Mouse (Mus musculus) hindbrain, postnatal 0 days (tissue): Measurements from ENCODE around the gene Hsd17b12. TPM values are rescaled to one million over a fixed set of nuclear protein-coding genes. Genes with fewer than 3 reads are reported as not detected.

Experiments
- ATAC-seq: fragments of 200-750 bp; cut with Nextera tagmentation; 2 replicates; pipeline ENCODE4 v1.8.0; 2017; ENCODE audit warnings: mild to moderate bottlenecking, moderate TSS enrichment, moderate library complexity
- DNase-seq: peaks from one replicate; pipeline ENCODE4 v3.0.0-alpha.2; 2015; ENCODE audit warnings: low spot score
- H3K27ac ChIP-seq: fragments of 300-500 bp; sonication (generic); 2 replicates; pipeline ENCODE4 v1.5.1; 2014; ENCODE audit warnings: mild to moderate bottlenecking
- H3K27me3 ChIP-seq: fragments of 300-500 bp; sonication (generic); 2 replicates; pipeline ENCODE4 v1.6.1; 2014; ENCODE audit warnings: low read length, mixed read lengths; ENCODE audit not compliant: insufficient read depth
- H3K36me3 ChIP-seq: fragments of 300-500 bp; sonication (generic); 2 replicates; pipeline ENCODE4 v1.6.1; 2014; ENCODE audit warnings: low read length, mixed read lengths; ENCODE audit not compliant: insufficient read depth
- H3K4me1 ChIP-seq: fragments of 300-500 bp; sonication (generic); 2 replicates; pipeline ENCODE4 v1.6.1; 2014; ENCODE audit warnings: antibody characterized with exemption, low read length, mixed read lengths; ENCODE audit not compliant: insufficient read depth
- H3K4me2 ChIP-seq: fragments of 300-500 bp; sonication (generic); 2 replicates; pipeline ENCODE4 v1.6.1; 2014; ENCODE audit warnings: low read depth, mild to moderate bottlenecking, low read length, moderate library complexity, mixed read lengths
- H3K4me3 ChIP-seq: fragments of 300-500 bp; sonication (generic); 2 replicates; pipeline ENCODE4 v1.5.1; 2014; ENCODE audit warnings: low read length
- H3K9ac ChIP-seq: fragments of 300-500 bp; sonication (generic); replicated peaks from 2 replicates; pipeline ENCODE4 v1.6.1; 2014; ENCODE audit warnings: mild to moderate bottlenecking, low read length, moderate library complexity, mixed read lengths
- H3K9me3 ChIP-seq: fragments of 300-500 bp; sonication (generic); 2 replicates; pipeline ENCODE4 v1.6.1; 2016; ENCODE audit warnings: low read length, mixed read lengths
- CTCF ChIP-seq: IDR thresholded peaks from 2 replicates; pipeline ENCODE4 v1.5.1; 2016; ENCODE audit warnings: antibody characterized with exemption, control low read depth, low read depth
- WGBS: fragments of 180-500 bp; shearing (Covaris S2); extraction: QIAGEN DNeasy Blood & Tissue Kit; methylation state at CpG from one replicate; pipeline ENCODE4 v1.1.7; 2014; 5-methylcytosine and 5-hydroxymethylcytosine counted together
- polyA plus RNA-seq: library from polyadenylated mRNA; unstranded; fragments of >200 nt; fragmentation: Nextera tagmentation; extraction: Ambion mirVana; gene quantifications from 2 replicates; pipeline ENCODE4 v1.2.1, GENCODE M21; 2015
- total RNA-seq: library from RNA; depleted of rRNA; stranded (reverse); fragments of >200 nt; gene quantifications from 2 replicates; pipeline ENCODE4 v1.2.3, GENCODE M21; 2014; rRNA removed

The Hsd17b12 gene
- 50.9 and 55.5 TPM in 2 replicates for total RNA-seq
- 154 and 162 TPM in 2 replicates for polyA plus RNA-seq

- peak within 1 kb of the TSS; percentile 90 for H3K27ac ChIP-seq
- peak; percentile 30 for TF ChIP-seq CTCF
- under 1% methylated on average over 69 of the region's 69 CpGs for WGBS
- no peaks in the 10 kb centered on the region for H3K36me3 ChIP-seq
- H3K4me1 ChIP-seq: peaks cover 8% of the 10 kb centered on the region; the same call in 1 of the 2 replicates
- peak; percentile 100 for DNase-seq
- ATAC-seq: peak; percentile 100
- H3K4me2 ChIP-seq: peak within 1 kb of the TSS; percentile 83
- H3K9me3 ChIP-seq: no peaks in the 10 kb centered on the region
- peak within 1 kb of the TSS; percentile 96 for H3K4me3 ChIP-seq
- H3K27me3 ChIP-seq: no peaks in the 10 kb centered on the region
- peak within 1 kb of the TSS; percentile 84 for H3K9ac ChIP-seq
Observed at GRCm38 (mm10) chr2:94157592-94158519, at the start of gene Hsd17b12. TSS of gene Hsd17b12 (minus strand) at chr2:94157964.

DNA sequence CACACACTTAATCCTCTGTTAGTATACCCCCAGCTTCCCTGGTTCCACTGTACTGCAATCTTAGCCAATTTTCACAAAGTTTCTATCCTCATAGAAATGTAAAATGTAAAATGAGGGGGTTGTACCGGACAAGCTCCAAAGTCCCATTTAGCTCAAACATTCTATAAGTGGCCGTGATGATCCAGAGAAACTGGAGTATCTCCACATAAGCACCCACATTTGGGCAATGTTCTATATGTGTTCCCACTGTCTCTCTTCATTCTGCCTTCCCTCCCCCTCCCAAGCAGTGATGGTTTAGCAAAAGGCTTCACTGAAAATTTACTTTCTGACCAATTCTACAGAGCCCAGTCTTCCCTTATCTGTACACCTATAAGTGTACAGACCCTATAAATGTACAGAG, 27.1 kb upstream of the Hsd17b12 start:
- ATAC-seq: no peak
- Histone ChIP-seq H3K4me3 (no peak overlapping the region), H3K36me3 (no peaks in the 10 kb centered on the region), H3K27me3 (no peaks in the 10 kb centered on the region), H3K9me3 (no peaks in the 10 kb centered on the region), H3K9ac (no peak overlapping the region), H3K4me2 (no peak overlapping the region), H3K27ac (no peak overlapping the region), H3K4me1 (no peaks in the 10 kb centered on the region)
- no peak for DNase-seq
- 80% methylated on average over 2 of the region's 2 CpGs for WGBS
- TF ChIP-seq CTCF: no peak

- ATAC-seq: no peak
- no peak for DNase-seq
- Histone ChIP-seq H3K9me3 (no peaks in the 10 kb centered on the region), H3K36me3 (no peaks in the 10 kb centered on the region), H3K27me3 (no peaks in the 10 kb centered on the region), H3K4me3 (no peak overlapping the region), H3K27ac (no peak overlapping the region), H3K4me1 (no peaks in the 10 kb centered on the region), H3K4me2 (no peak overlapping the region), H3K9ac (no peak overlapping the region)
- 5% methylated on average over 6 of the region's 6 CpGs for WGBS
- no peak for TF ChIP-seq CTCF
Observed at GRCm38 (mm10) chr2:94184142-94184541, 26.4 kb upstream of the Hsd17b12 start.

DNA sequence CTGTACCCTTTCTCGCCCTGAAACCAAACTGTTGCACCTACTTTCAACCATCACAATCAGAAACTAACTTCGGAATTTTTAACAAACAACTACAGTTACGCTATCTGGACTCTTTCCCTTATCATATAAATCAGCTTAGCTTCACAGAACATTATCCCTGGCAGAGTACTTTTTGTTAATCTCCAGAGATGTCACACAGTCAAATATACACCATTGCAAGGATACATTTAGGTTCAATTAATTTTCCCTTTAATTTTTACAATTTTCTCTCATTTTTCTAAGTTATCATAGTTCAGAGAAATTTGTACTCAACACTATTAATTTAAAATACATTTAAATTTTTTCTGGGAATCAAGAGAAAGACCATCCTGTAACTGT, 21.3 kb upstream of the Hsd17b12 start:
- ATAC-seq (peak; percentile 57), DNase-seq (no peak)
- Histone ChIP-seq H3K36me3 (no peaks in the 10 kb centered on the region), H3K9ac (no peak overlapping the region), H3K27ac (no peak overlapping the region), H3K4me3 (peak overlapping the region; percentile 79), H3K4me1 (peaks cover 6% of the 10 kb centered on the region; the same call in 1 of the 2 replicates), H3K9me3 (no peaks in the 10 kb centered on the region), H3K27me3 (no peaks in the 10 kb centered on the region), H3K4me2 (peak overlapping the region; percentile 94)
- TF ChIP-seq CTCF: no peak
- 2% methylated on average over 3 of the region's 3 CpGs for WGBS

GRCm38 (mm10) chr2:94178321-94179029, 20.7 kb upstream of the Hsd17b12 start:
- H3K27me3 ChIP-seq: no peaks in the 10 kb centered on the region
- H3K36me3 ChIP-seq: no peaks in the 10 kb centered on the region
- ATAC-seq: peak; percentile 98
- H3K27ac ChIP-seq: peak overlapping the region; percentile 41; the same call in 1 of the 2 replicates
- peak; percentile 95 for DNase-seq
- peak overlapping the region; percentile 79 for H3K4me3 ChIP-seq
- peaks cover 6% of the 10 kb centered on the region; the same call in 1 of the 2 replicates for H3K4me1 ChIP-seq
- 1% methylated on average over 22 of the region's 22 CpGs for WGBS
- TF ChIP-seq CTCF: no peak
- no peaks in the 10 kb centered on the region for H3K9me3 ChIP-seq
- peak overlapping the region; percentile 77 for H3K9ac ChIP-seq
- peak overlapping the region; percentile 94 for H3K4me2 ChIP-seq

DNA sequence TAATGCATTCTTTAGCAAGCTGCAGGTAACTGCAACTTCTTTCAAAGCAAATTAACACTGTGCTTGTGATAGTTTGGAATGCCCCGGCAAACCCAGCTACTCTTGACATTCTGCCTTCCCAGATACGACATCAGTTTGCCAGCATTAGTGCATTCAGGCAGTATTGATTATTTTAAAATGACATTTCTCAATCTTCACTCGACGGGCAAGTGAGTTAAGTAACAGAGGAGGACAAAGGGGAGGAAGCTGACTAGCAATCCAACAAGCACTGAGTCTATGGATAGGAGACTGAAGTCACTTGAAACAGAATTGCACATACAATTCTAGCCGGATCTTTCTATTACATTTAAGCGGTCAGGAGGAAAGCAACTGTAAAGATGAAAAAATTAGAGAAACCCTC, 19.5 kb upstream of the Hsd17b12 start:
- DNase-seq (no peak), ATAC-seq (no peak)
- no peak overlapping the region for H3K9ac ChIP-seq
- TF ChIP-seq CTCF: no peak
- no peak overlapping the region for H3K4me3 ChIP-seq
- H3K27ac ChIP-seq: no peak overlapping the region
- H3K4me2 ChIP-seq: peak overlapping the region; percentile 94
- H3K36me3 ChIP-seq: no peaks in the 10 kb centered on the region
- H3K27me3 ChIP-seq: no peaks in the 10 kb centered on the region
- 76% methylated on average over 6 of the region's 6 CpGs for WGBS
- H3K9me3 ChIP-seq: no peaks in the 10 kb centered on the region
- peaks cover 6% of the 10 kb centered on the region; the same call in 1 of the 2 replicates for H3K4me1 ChIP-seq
